Mouse (Mus musculus): Measurements from ENCODE around the gene Rabggtb.

Gene Rabggtb

DNA sequence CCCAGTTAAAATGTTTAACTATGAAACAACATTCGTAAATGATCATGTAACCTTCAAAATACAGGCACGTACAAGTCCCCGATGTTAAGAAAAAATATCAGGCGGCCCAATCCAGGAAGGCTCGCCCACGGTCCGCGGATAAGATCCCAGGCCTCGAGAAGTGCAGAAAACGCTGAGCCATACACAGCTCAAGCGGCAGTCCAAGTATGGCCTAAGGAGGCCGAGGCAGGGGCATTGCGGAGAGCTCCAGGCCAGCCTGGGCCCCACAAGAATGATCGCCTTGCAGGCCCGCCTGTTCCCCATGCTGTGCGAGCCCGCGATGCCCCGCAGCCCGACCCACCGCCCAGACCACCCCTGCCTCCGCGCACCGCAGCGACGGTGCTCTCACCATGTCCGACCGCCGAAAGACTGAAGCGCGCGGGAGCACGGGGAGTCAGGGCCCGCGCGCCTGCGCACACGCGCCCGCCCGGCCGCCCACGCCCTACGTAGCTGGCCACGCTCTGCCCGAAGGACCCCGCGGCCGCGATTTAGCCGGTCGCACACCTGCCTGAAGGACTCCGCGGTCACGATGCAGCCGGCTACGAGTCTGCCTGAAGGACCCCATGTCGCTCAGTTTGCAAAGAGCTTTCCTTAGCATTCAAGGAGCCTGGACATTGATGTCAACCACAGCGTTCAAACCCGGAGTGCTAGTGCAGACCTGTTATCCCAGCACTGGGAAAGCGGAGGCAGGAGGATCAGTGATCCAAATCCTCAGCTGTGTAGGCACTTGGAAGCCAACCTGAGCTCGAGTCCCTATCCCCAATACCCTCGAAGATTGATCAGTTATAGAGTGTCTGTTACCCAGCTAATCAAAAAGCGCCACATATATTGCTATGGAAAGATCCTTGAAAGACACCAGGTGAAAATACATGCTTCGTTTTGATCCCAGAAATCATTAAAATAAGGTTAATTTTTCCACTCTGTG lies at the start of gene Rabggtb:
Gene Rabggtb, minus strand, starts transcription at position 464 of the 964 bp plus-strand sequence.
- peak; percentile 94 to 96 for DNase-seq (ENCODE audit: low read depth in 2 of 2, low spot score in 2 of 2)

- no peak for DNase-seq (ENCODE audit: low read depth in 2 of 2, low spot score in 2 of 2)
Measured at GRCm38 (mm10) chr3:153961632-153962389, 49.0 kb upstream of the Rabggtb start.

GRCm38 (mm10) chr3:153960884-153961283 lies 48.1 kb upstream of the Rabggtb start:
- DNase-seq (ENCODE audit: low read depth in 2 of 2, low spot score in 2 of 2) = no peak

DNA sequence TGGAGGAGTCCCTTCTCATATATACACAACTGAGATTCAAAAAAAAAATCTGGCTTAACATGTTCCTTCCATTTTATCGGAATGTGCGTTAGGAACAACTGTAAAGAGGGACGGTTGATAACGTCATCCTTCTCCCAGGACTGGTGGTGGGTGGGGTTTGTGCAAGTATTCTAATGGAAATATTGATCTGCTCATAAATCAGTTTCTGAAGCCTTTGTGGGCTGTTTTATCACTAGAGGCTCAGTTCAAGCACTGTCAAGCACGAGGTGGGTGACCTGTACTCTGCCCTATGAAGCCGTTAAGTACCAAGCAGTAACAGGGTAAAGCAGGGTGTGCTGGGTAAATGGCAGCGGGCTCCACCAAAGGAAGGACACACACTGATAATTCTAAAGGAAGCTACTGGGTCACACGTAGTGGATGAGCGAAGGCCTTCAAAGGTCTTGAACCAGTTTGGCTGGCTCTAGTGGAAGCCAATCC lies 47.0 kb upstream of the Rabggtb start:
- DNase-seq (ENCODE audit: low read depth in 2 of 2, low spot score in 2 of 2) = no peak

DNA sequence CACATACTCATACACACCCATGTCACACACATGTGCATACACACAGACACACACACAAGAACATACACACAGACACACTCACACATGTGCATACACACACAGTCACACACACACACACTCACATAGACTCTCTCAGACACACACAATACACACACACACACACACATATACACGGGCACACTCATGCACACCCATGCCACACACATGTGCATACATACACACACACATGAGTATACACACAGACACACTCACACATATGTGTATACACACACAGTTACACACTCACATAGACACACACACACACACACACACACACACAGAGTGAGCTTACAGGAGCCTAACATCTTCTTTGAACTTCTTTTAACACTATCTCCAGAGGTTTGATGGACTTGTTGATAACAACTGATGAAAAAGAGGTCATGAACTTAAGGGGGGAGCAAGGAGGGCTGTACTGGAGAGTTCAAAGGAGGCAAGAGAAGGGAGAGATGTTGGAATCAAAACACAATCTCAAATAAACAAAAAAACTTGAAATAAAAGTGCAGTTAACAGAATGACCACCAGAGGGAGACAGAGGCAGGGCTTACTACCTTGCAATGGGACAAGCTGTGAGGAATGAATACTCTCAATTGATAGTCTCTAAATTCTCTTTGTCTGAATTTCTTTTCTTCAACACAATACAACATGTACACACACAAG lies 46.4 kb upstream of the Rabggtb start:
- DNase-seq (ENCODE audit: low read depth in 2 of 2, low spot score in 2 of 2) = peak; percentile 28 to 57

DNA sequence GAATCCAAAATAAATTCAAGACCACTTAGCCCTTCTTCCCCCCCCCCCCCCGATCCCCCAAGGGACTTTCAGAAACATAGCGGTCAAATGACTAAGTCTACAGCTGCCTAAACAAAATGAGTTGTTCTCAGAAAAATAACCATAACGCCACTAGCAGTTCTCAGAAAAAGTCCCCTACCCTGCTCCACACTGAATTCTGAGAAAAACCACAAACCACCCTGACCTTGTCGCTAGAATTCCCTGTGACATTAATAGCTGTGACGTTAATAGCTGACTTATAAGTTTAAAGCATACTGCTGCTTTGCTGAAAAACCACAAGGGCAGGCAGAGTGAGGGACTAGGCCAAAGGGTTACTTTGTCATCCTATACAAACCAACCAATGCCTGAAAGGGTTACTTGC lies 45.1 kb upstream of the Rabggtb start:
- no peak for DNase-seq (ENCODE audit: low read depth in 2 of 2, low spot score in 2 of 2)

GRCm38 (mm10) chr3:153948176-153948575 lies 35.4 kb upstream of the Rabggtb start:
- no peak for DNase-seq (ENCODE audit: low read depth in 2 of 2, low spot score in 2 of 2)

DNA sequence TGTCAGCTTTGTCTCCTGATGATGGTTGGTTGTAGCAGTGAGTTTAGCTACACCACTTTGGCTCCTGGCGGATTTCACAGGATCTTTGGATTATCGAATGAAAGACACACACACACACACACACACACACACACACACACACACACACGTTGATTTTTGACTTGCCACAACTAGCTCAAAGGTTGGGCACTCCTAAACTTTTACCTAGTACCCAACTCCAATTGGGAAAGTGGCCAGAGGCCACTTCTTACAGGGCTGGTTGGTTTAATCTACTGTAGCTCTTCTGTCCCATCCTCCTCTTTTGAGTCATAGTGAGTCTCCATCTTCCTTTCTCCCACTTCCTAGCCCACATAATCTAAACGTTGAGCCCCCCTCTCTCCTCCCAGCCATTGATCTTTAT lies 34.5 kb upstream of the Rabggtb start:
- no peak for DNase-seq (ENCODE audit: low read depth in 2 of 2, low spot score in 2 of 2)

GRCm38 (mm10) chr3:153944335-153944990 lies 31.7 kb upstream of the Rabggtb start, which contains the start of gene Acadm:
Gene Acadm, minus strand, starts transcription at chr3:153944632.
- peak; percentile 95 to 97 for DNase-seq (ENCODE audit: low read depth in 2 of 2, low spot score in 2 of 2)

DNA sequence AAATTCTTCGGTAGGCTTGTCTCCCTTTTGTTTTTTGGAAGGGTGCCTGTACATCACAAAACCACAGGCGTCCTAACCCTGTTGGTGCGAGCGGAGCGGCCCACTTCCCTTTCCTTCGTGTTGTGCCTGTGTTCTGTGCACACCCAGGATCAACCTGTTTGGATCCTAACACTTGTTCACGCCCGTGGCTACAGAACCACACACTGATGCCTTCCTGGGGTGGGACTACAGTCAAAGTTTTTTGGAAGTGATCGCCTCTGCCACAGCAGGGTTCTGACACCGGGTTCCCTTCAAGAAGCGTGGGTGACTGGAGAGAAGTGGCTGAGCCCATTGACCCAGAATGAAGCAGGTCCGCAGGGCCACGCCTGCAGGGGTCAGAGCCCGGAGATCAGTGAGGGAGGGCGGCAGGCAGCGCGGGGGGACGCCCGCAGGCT lies 31.1 kb upstream of the Rabggtb start:
- DNase-seq (ENCODE audit: low read depth in 2 of 2, low spot score in 2 of 2) = no peak

DNA sequence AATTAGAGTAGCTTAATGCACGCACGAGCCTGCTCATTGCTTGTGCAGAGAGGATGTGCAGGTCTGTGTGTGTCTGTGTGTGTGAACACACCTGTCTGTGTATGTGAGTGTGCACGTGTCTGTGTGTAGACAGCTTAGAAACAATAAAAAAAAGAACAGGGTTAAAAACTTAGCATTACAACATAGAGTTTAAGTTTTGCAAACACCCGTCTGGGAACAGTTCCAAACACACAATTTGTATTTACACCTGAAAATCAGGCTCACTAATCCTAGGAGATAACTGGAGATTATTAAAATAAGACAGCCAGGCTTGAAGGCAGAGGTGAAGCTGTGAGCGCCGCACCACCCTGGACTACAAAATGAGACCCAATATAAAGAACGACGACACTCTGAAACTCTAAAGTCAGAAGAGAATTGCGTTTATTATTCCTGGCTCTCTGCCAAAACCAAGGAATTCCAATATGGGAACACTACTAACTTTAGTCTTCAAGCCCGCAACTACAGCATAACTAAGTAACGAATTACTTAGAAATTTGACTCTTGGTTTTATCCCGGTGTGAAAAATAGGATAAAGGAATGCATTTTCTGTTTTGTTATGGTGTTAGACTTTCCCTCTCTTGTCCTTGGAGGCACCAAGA lies 30.3 kb upstream of the Rabggtb start:
- DNase-seq (ENCODE audit: low read depth in 2 of 2, low spot score in 2 of 2) = no peak

DNA sequence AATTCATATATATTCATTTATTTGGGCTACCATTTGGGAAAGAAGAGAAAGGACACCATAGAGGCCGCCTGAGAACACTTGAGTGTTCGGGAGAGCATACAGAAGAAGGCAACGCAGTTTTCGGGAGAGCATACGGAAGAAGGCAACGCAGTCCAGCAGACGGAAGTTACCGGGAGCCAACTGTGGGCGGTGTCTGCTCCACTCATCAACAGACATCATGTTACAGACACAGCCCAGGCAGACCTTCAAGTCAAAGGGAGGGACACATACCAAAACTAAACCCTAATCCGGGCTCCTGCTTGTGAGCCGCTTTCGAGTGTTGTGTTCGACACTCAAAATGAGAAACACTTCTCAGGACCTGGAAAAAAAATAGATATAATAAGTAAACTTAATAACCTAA lies 28.8 kb upstream of the Rabggtb start:
- DNase-seq (ENCODE audit: low read depth in 2 of 2, low spot score in 2 of 2) = no peak

DNA sequence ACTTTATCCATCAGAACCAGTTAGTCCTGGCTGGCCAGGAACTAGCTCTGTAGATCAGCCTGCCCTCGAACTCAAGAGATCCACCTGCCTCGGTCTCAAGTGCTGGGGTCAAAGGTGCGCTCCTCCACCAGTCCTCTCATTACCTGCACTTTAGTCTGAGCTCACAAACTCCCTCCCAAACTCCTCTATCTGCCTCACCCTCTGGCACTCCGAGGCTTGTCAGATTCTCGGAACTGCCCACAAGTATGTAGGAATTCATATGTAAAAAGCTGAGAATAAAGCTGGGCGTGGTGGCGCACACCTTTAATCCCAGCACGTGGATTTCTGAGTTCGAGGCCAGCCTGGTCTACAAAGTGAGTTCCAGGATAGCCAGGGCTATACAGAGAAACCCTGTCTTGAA lies 27.7 kb upstream of the Rabggtb start:
- no peak for DNase-seq (ENCODE audit: low read depth in 2 of 2, low spot score in 2 of 2)

DNA sequence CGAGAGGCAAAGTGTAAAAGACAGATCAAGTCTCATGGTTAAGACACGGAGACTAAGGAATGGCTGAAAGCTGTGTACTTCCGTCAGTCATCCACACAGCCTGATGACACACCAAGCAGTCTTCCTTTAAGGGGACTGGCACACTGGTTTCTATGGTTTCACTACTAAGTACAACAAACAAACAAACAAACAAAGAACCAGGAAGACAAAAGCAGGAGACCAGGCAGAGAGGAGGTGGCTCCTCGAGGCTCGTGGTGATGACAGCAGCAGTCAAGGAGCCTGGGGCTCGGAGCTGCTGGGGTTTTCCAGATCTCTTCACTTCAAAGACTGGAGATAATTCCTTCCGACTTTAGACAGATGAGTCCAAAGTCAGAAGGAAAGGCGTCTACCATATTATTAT lies 27.2 kb upstream of the Rabggtb start:
- DNase-seq (ENCODE audit: low read depth in 2 of 2, low spot score in 2 of 2) = no peak

GRCm38 (mm10) chr3:153937116-153937810 lies 24.5 kb upstream of the Rabggtb start:
- no peak for DNase-seq (ENCODE audit: low read depth in 2 of 2, low spot score in 2 of 2)

DNA sequence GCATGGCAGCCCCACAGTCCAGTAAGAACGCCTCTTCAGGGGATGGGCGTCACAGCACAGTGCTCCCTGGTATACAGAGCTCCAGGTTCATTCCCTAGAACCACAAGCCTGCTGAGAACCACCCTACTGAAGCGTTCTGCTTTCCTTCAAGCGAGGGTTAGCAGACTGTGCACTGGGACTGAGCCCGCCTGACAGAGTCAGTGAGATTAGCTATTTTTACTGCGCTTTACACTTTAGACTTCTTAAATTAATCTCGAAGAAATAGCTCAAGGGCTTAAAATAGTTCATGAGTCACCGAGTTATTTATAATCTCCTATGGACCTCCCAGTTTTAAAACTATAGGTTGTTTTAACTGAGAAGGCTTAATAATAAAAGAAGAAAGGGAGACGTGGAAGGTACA lies 23.1 kb upstream of the Rabggtb start:
- no peak for DNase-seq (ENCODE audit: low read depth in 2 of 2, low spot score in 2 of 2)

DNA sequence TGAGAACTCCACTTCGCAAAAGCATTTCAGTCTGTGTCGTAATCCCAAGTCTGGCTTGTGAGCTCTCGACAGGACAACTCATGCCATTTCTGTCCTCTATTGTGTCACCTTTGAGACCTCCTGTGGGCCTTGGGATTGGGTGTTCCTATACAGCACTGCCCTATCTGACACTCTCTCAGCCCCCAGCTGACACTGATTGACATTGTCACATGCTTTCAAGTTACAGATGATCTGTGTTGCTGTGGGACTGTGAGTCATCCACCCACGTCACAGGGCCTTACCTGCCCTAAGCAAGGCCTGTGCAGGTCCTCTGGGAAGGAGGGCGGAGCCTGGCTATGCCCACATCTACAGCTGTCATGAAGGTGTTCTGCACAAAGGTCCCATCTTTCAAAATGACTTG lies 19.7 kb upstream of the Rabggtb start:
- DNase-seq (ENCODE audit: low read depth in 2 of 2, low spot score in 2 of 2) = no peak

GRCm38 (mm10) chr3:153929526-153929925 lies 16.7 kb upstream of the Rabggtb start:
- DNase-seq (ENCODE audit: low read depth in 2 of 2, low spot score in 2 of 2) = no peak

DNA sequence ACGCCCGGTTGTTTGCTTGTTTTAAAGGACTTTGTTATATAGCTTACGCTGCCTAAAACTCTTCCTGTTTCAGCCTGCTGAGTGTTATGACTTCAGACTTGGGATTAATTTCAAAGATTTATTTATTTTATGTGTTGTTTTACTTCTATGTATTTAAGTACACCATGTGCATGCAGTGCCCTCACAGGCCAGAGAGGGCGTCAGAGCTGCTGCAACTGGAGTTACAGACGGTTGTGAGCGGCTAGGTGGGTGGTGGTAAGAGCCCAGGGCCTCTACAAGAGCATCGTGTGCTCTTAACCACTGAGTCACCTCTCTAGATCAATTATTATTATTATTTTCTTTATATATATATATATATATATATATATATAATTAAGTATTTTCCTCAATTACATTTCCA lies 13.5 kb upstream of the Rabggtb start:
- no peak for DNase-seq (ENCODE audit: low read depth in 2 of 2, low spot score in 2 of 2)

Measured in CD8-positive naive resting alpha-beta T cell, adult 2 months (primary cell).